8 mouse cellular contexts compared by ENCODE assay signal in genomic region chr14:55721076-55721475, GRCm38 (mm10). TPM values are rescaled to one million over a fixed set of nuclear protein-coding genes. Genes with fewer than 3 reads are reported as not detected.
A peak's percentile ranks its signal among the peaks of the same experiment; 100 is the strongest.
DNase-seq lines count a peak whose midpoint lies in the region; ATAC-seq and TF ChIP-seq lines count a peak whose summit lies in the region.

No protein-coding gene starts in this region.

- H3K4me2 ChIP-seq in heart, embryonic 11.5 days = peak overlapping the region; percentile 65
- H3K4me2 ChIP-seq in embryonic facial prominence, embryonic 12.5 days (replicated peaks) = peak overlapping the region; percentile 66
- peak overlapping the region; percentile 61 for H3K4me2 ChIP-seq in midbrain, embryonic 12.5 days (replicated peaks)

- H3K9ac ChIP-seq in heart, embryonic 11.5 days (ENCODE audit: low read depth, low read length) = peak overlapping the region; percentile 81
- H3K9ac ChIP-seq in embryonic facial prominence, embryonic 12.5 days = peak overlapping the region; percentile 64; the same call in 1 of the 2 replicates
- peak overlapping the region; percentile 75; the same call in 1 of the 2 replicates for H3K9ac ChIP-seq in midbrain, embryonic 12.5 days (replicated peaks)

- no peak overlapping the region for H3K4me3 ChIP-seq in heart, embryonic 11.5 days (ENCODE audit: low read depth, low read length)
- peak overlapping the region; percentile 66 for H3K4me3 ChIP-seq in embryonic facial prominence, embryonic 12.5 days
- peak overlapping the region; percentile 23; the same call in 1 of the 2 replicates for H3K4me3 ChIP-seq in kidney, adult 2 months (ENCODE audit: insufficient read depth, low read depth, low read length)
- H3K4me3 ChIP-seq in midbrain, embryonic 12.5 days = peak overlapping the region; percentile 82

- H3K4me1 ChIP-seq in heart, embryonic 11.5 days (ENCODE audit: control insufficient read depth, insufficient read depth, low read length) = no peaks in the 10 kb centered on the region
- H3K4me1 ChIP-seq in embryonic facial prominence, embryonic 12.5 days = 0 out of 2 replicates have a peak, but pooled peaks cover 4% of the 10 kb centered on the region
- peaks cover 20% of the 10 kb centered on the region; the same call in 1 of the 2 replicates for H3K4me1 ChIP-seq in kidney, adult 2 months (ENCODE audit: control insufficient read depth, insufficient read depth, low read length)
- H3K4me1 ChIP-seq in midbrain, embryonic 12.5 days = peaks cover 7% of the 10 kb centered on the region; the same call in 1 of the 2 replicates

- intact Hi-C loops in heart, postnatal 36 days (cut with DNase I) = loop anchor here (5.0 kb wide), 1 partner anchor 84 kb away; the partner anchor contains the start of genes Gm49378 and Ipo4

- TF ChIP-seq POLR2A in kidney, adult 2 months (IDR thresholded peaks at IDR 0.05; ENCODE audit: low read depth, low read length) = no peak

- no peaks in the 10 kb centered on the region for H3K9me3 ChIP-seq in heart, embryonic 11.5 days (replicated peaks; ENCODE audit: control insufficient read depth, low read length)
- no peaks in the 10 kb centered on the region for H3K9me3 ChIP-seq in embryonic facial prominence, embryonic 12.5 days
- H3K9me3 ChIP-seq in midbrain, embryonic 12.5 days = no peaks in the 10 kb centered on the region

- TF ChIP-seq CTCF in kidney, adult 2 months (conservative IDR thresholded peaks at IDR 0.05; ENCODE audit: insufficient read depth, insufficient read length, low read depth, low read length) = no peak

- no peak overlapping the region for H3K27ac ChIP-seq in heart, embryonic 11.5 days (ENCODE audit: low read depth, low read length)
- no peak overlapping the region for H3K27ac ChIP-seq in embryonic facial prominence, embryonic 12.5 days
- H3K27ac ChIP-seq in kidney, adult 2 months (ENCODE audit: insufficient read depth, low read depth, low read length) = peak overlapping the region; percentile 77
- no peak overlapping the region for H3K27ac ChIP-seq in midbrain, embryonic 12.5 days (replicated peaks)

- no peaks in the 10 kb centered on the region for H3K27me3 ChIP-seq in heart, embryonic 11.5 days (ENCODE audit: control insufficient read depth, insufficient read depth, low read length)
- H3K27me3 ChIP-seq in embryonic facial prominence, embryonic 12.5 days = no peaks in the 10 kb centered on the region
- H3K27me3 ChIP-seq in kidney, adult 2 months (replicated peaks; ENCODE audit: control insufficient read depth, insufficient read depth, low read length) = no peaks in the 10 kb centered on the region
- H3K27me3 ChIP-seq in midbrain, embryonic 12.5 days = no peaks in the 10 kb centered on the region

- no peak for DNase-seq in heart, postnatal 36 days
- peak; percentile 84 for DNase-seq in kidney, adult 2 months
- no peak for DNase-seq in spleen, adult 12 weeks (ENCODE audit: low spot score)
- DNase-seq in frontal cortex, postnatal 10 days (ENCODE audit: low spot score in 2 of 2) = no peak
- DNase-seq in spleen, postnatal 4 days (ENCODE audit: low spot score in 2 of 2) = no peak

- no peak for ATAC-seq in heart, embryonic 11.5 days (replicated peaks; ENCODE audit: insufficient number of reproducible peaks, low FRiP score, low TSS enrichment)
- ATAC-seq in embryonic facial prominence, embryonic 12.5 days (ENCODE audit: insufficient number of reproducible peaks, insufficient read depth, low FRiP score, low TSS enrichment) = no peak
- ATAC-seq in midbrain, embryonic 12.5 days (ENCODE audit: low FRiP score, low read depth) = no peak

- H3K36me3 ChIP-seq in heart, embryonic 11.5 days (ENCODE audit: control insufficient read depth, insufficient read depth, low read length) = peaks cover 12% of the 10 kb centered on the region
- peaks cover 24% of the 10 kb centered on the region; the same call in 1 of the 2 replicates for H3K36me3 ChIP-seq in embryonic facial prominence, embryonic 12.5 days
- no peaks in the 10 kb centered on the region for H3K36me3 ChIP-seq in kidney, adult 2 months (ENCODE audit: control insufficient read depth, insufficient read depth, low read length)
- H3K36me3 ChIP-seq in midbrain, embryonic 12.5 days = peaks cover 28% of the 10 kb centered on the region

- 77% methylated on average over 6 of the region's 6 CpGs for WGBS in heart, embryonic 11.5 days (ENCODE audit: insufficient replicate concordance)
- 75% methylated on average over 6 of the region's 6 CpGs for WGBS in embryonic facial prominence, embryonic 12.5 days
- 48% methylated on average over 6 of the region's 6 CpGs for WGBS in kidney, adult 2 months
- WGBS in midbrain, embryonic 12.5 days = 76% methylated on average over 6 of the region's 6 CpGs

RNA-seq across cellular contexts. Expression of gene Rabggta, which starts 1.0 kb away (rescaled TPM):
- polyA plus RNA-seq in heart, embryonic 11.5 days (2014; fragmentation: Nextera tagmentation; extraction: Ambion mirVana) = 19.1 and 19.7 TPM in 2 replicates
- 10 to 100 TPM; 12.7 to 13.3 TPM for total RNA-seq in heart, postnatal 36 days (2021)
- polyA plus RNA-seq in embryonic facial prominence, embryonic 12.5 days (2016; fragmentation: Nextera tagmentation; extraction: Ambion mirVana) = 27.8 and 30.3 TPM in 2 replicates
- 70.0 and 86.9 TPM in 2 replicates for polyA plus RNA-seq in kidney, adult 2 months (2012; rRNA removed)
- 34.7 and 35.3 TPM in 2 replicates for polyA plus RNA-seq in midbrain, embryonic 12.5 days (2016; fragmentation: Nextera tagmentation; extraction: Ambion mirVana)

RNA-seq across cellular contexts. Expression of gene Tgm1, which starts 7.3 kb away (rescaled TPM):
- 0.13 and 0.30 TPM in 2 replicates for polyA plus RNA-seq in heart, embryonic 11.5 days (2014; fragmentation: Nextera tagmentation; extraction: Ambion mirVana)
- total RNA-seq in heart, postnatal 36 days (2021) = under 1 TPM; 0.31 to 0.33 TPM
- 1.6 and 1.7 TPM in 2 replicates for polyA plus RNA-seq in embryonic facial prominence, embryonic 12.5 days (2016; fragmentation: Nextera tagmentation; extraction: Ambion mirVana)
- 29.6 and 30.1 TPM in 2 replicates for polyA plus RNA-seq in kidney, adult 2 months (2012; rRNA removed)
- 0.56 and 0.59 TPM in 2 replicates for polyA plus RNA-seq in midbrain, embryonic 12.5 days (2016; fragmentation: Nextera tagmentation; extraction: Ambion mirVana)

RNA-seq across cellular contexts. Expression of gene Dhrs1, which starts 24.4 kb away (rescaled TPM):
- polyA plus RNA-seq in heart, embryonic 11.5 days (2014; fragmentation: Nextera tagmentation; extraction: Ambion mirVana) = 56.4 and 60.3 TPM in 2 replicates
- 10 to 100 TPM; 41.3 to 44.2 TPM for total RNA-seq in heart, postnatal 36 days (2021)
- 81.5 and 86.7 TPM in 2 replicates for polyA plus RNA-seq in embryonic facial prominence, embryonic 12.5 days (2016; fragmentation: Nextera tagmentation; extraction: Ambion mirVana)
- 223 and 228 TPM in 2 replicates for polyA plus RNA-seq in kidney, adult 2 months (2012; rRNA removed)
- polyA plus RNA-seq in midbrain, embryonic 12.5 days (2016; fragmentation: Nextera tagmentation; extraction: Ambion mirVana) = 64.8 and 65.9 TPM in 2 replicates

RNA-seq across cellular contexts. Expression of gene Nop9, which starts 24.4 kb away (rescaled TPM):
- polyA plus RNA-seq in heart, embryonic 11.5 days (2014; fragmentation: Nextera tagmentation; extraction: Ambion mirVana) = 25.1 and 26.3 TPM in 2 replicates
- total RNA-seq in heart, postnatal 36 days (2021) = 10 to 100 TPM in 1 of 2 experiments, 1 to 10 TPM in 1; 8.4 to 12.8 TPM
- polyA plus RNA-seq in embryonic facial prominence, embryonic 12.5 days (2016; fragmentation: Nextera tagmentation; extraction: Ambion mirVana) = 51.0 and 57.3 TPM in 2 replicates
- polyA plus RNA-seq in kidney, adult 2 months (2012; rRNA removed) = 12.9 and 16.1 TPM in 2 replicates
- 44.1 and 45.9 TPM in 2 replicates for polyA plus RNA-seq in midbrain, embryonic 12.5 days (2016; fragmentation: Nextera tagmentation; extraction: Ambion mirVana)

RNA-seq across cellular contexts. Expression of gene Cideb, which starts 37.2 kb away (rescaled TPM):
- polyA plus RNA-seq in heart, embryonic 11.5 days (2014; fragmentation: Nextera tagmentation; extraction: Ambion mirVana) = 1.4 and 1.7 TPM in 2 replicates
- 1 to 10 TPM in 1 of 2 experiments, under 1 TPM in 1; 0.64 to 1.6 TPM for total RNA-seq in heart, postnatal 36 days (2021)
- 0.19 and 0.50 TPM in 2 replicates for polyA plus RNA-seq in embryonic facial prominence, embryonic 12.5 days (2016; fragmentation: Nextera tagmentation; extraction: Ambion mirVana)
- polyA plus RNA-seq in kidney, adult 2 months (2012; rRNA removed) = 485 and 513 TPM in 2 replicates
- polyA plus RNA-seq in midbrain, embryonic 12.5 days (2016; fragmentation: Nextera tagmentation; extraction: Ambion mirVana) = not detected in 2 replicates

Comparison
In these comparisons a context has a peak if more than half of its experiments do, and no peak if none do; other contexts are left out.
1. RNA of gene Tgm1, which starts 7.3 kb away (polyA plus RNA-seq): 29.6 to 30.1 TPM in kidney, adult 2 months; 1.6 to 1.7 TPM in embryonic facial prominence, embryonic 12.5 days, 0.56 to 0.59 TPM in midbrain, embryonic 12.5 days and 0.13 to 0.30 TPM in heart, embryonic 11.5 days; every median in the first group is over 10 times any median in the second.
2. Peak in every context shown above with its lines, with median percentiles within 50 percentile points of each other: H3K4me2 ChIP-seq and H3K9ac ChIP-seq.